Mouse (Mus musculus) intestine, embryonic 14.5 days (tissue): ENCODE results near the gene Myt1l. TPM values are rescaled to one million over a fixed set of nuclear protein-coding genes. Genes with fewer than 3 reads are reported as not detected.

Source experiments
- ATAC-seq: fragments of 200-750 bp; cut with Nextera tagmentation; replicated peaks from 2 replicates; pipeline ENCODE4 v1.8.0; 2017; ENCODE audit warnings: low read depth, moderate number of reproducible peaks, moderate TSS enrichment, moderate library complexity; ENCODE audit not compliant: low FRiP score, low TSS enrichment
- DNase-seq: peaks from one replicate; pipeline ENCODE4 v3.0.0-alpha.2; 2018; ENCODE audit warnings: low spot score
- H3K27ac ChIP-seq: fragments of 300-500 bp; sonication (generic); 2 replicates; pipeline ENCODE4 v1.5.1; 2014; ENCODE audit warnings: low read depth, mild to moderate bottlenecking, control low read depth
- H3K27me3 ChIP-seq: fragments of 300-500 bp; sonication (generic); replicated peaks from 2 replicates; pipeline ENCODE4 v1.6.1; 2014; ENCODE audit warnings: low read length, control low read depth; ENCODE audit not compliant: control insufficient read depth, insufficient read depth
- H3K36me3 ChIP-seq: fragments of 300-500 bp; sonication (generic); 2 replicates; pipeline ENCODE4 v1.6.1; 2014; ENCODE audit warnings: low read length, control low read depth; ENCODE audit not compliant: control insufficient read depth, insufficient read depth
- H3K4me1 ChIP-seq: fragments of 300-500 bp; sonication (generic); replicated peaks from 2 replicates; pipeline ENCODE4 v1.6.1; 2014; ENCODE audit warnings: low read length, control low read depth, mixed read lengths; ENCODE audit not compliant: control insufficient read depth, insufficient read depth
- H3K4me2 ChIP-seq: fragments of 300-500 bp; sonication (generic); 2 replicates; pipeline ENCODE4 v1.6.1; 2014; ENCODE audit warnings: low read length
- H3K4me3 ChIP-seq: fragments of 300-500 bp; sonication (generic); 2 replicates; pipeline ENCODE4 v1.5.1; 2014; ENCODE audit warnings: low read depth, low read length, control low read depth, mixed read lengths
- H3K9ac ChIP-seq: fragments of 300-500 bp; sonication (generic); 2 replicates; pipeline ENCODE4 v1.6.1; 2014; ENCODE audit warnings: mild to moderate bottlenecking, low read length
- H3K9me3 ChIP-seq: fragments of 300-500 bp; sonication (generic); 2 replicates; pipeline ENCODE4 v1.6.1; 2016; ENCODE audit warnings: low read length, control low read depth; ENCODE audit not compliant: control insufficient read depth
- WGBS: fragments of 180-500 bp; shearing (Covaris S2); extraction: QIAGEN DNeasy Blood & Tissue Kit; methylation state at CpG from one replicate; pipeline ENCODE4 v1.1.7; 2014; 5-methylcytosine and 5-hydroxymethylcytosine counted together
- polyA plus RNA-seq: library from polyadenylated mRNA; unstranded; fragments of >200 nt; fragmentation: Nextera tagmentation; extraction: Ambion mirVana; gene quantifications from 2 replicates; pipeline ENCODE4 v1.2.1, GENCODE M21; 2014

Myt1l gene
- polyA plus RNA-seq, 1 experiment from 2014 or later: 3.8 TPM

DNA sequence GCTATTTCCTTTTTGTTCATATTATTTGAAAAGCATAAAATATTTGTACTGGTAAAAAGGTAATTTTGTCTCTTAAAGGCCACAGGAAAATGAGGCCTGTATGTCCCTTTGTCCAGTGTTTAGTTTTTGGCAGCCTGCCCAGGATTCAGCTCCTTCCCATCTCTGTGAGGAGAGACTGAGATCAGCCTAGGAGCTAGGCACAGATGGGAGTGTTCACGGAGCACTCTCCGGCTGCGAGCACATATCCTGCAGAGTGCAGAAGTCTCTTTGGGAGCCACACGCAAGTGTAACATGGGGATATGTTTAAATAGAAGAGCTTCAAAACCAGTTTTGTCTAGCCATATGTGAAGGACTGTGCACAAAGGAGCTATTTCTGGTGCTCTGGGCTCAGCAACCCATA lies 174.4 kb downstream of the Myt1l start:
- no peaks in the 10 kb centered on the region for H3K27me3 ChIP-seq
- DNase-seq: no peak
- H3K9ac ChIP-seq: no peak overlapping the region
- H3K9me3 ChIP-seq: no peaks in the 10 kb centered on the region
- H3K27ac ChIP-seq: no peak overlapping the region
- 27% methylated on average over 4 of the region's 4 CpGs for whole genome bisulfite sequencing
- no peaks in the 10 kb centered on the region for H3K4me1 ChIP-seq
- H3K4me3 ChIP-seq: no peak overlapping the region
- H3K36me3 ChIP-seq: no peaks in the 10 kb centered on the region
- no peak overlapping the region for H3K4me2 ChIP-seq
- no peak for ATAC-seq

DNA sequence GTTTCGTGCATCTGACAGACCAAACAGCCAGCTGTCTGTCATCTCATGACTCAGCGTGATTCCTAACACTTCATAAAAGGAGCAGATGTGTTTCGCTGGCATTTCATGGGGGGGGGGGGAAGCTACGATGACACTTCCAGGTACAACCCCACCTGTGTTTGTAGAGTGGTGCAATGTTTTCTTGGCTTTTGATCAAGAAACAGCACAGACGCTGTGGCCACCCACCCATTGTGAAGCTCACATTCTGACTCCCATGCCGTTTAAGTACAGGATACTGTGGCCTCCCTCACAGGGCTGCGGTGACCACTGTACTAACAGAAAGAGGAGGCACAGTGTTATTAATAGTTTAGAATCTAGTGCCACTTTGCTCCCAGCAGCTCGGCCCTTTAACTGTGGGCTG lies 175.4 kb downstream of the Myt1l start:
- Histone ChIP-seq H3K27ac (no peak overlapping the region), H3K27me3 (no peaks in the 10 kb centered on the region), H3K36me3 (no peaks in the 10 kb centered on the region), H3K4me1 (no peaks in the 10 kb centered on the region), H3K9me3 (no peaks in the 10 kb centered on the region), H3K4me2 (no peak overlapping the region), H3K4me3 (no peak overlapping the region), H3K9ac (no peak overlapping the region)
- DNase-seq: no peak
- ATAC-seq: no peak
- 74% methylated on average over 8 of the region's 8 CpGs for WGBS

DNA sequence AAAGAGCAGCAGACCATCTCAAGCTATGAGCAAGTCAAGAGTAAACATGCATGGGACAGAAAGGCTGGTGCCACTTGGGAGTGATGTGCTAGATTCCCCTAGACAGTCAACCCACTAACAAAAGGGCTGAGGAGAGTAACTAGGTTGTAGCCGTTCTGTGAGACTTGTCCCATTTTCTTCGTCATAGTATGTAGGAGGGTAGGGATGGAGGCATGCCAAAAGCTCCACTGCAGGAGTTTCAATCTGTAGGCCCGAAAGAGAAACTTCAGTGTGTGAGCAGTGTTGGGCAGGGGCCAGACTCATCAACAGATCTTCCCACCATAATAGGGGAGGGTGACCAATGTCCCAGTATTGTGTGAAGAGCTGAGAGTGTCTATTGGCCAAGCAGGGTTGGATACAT lies 178.9 kb downstream of the Myt1l start:
- H3K27me3 ChIP-seq: no peaks in the 10 kb centered on the region
- no peak for DNase-seq
- no peak overlapping the region for H3K27ac ChIP-seq
- 82% methylated on average over 3 of the region's 3 CpGs for WGBS
- no peaks in the 10 kb centered on the region for H3K36me3 ChIP-seq
- H3K9ac ChIP-seq: no peak overlapping the region
- H3K4me1 ChIP-seq: no peaks in the 10 kb centered on the region
- H3K4me3 ChIP-seq: no peak overlapping the region
- no peak for ATAC-seq
- H3K4me2 ChIP-seq: no peak overlapping the region
- no peaks in the 10 kb centered on the region for H3K9me3 ChIP-seq

DNA sequence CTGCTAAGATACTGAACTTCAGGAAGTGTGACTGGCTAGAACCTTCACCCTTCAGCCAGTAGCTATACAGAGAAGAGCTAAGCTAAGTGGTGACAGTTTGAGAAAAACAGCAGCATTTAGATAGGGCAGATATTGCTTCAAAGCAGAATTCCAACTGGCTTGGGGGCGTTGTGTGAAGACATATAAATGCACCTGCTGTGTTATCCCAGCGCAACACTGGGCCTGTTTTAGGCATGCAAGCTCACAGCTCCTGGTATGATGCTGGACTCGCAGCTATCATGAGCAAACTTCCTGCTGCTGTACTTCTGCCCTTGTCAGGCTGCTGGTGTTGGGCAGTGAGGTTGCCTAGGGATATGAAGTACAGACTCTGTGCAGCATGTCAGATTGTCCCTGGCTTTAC lies 180.0 kb downstream of the Myt1l start:
- Histone ChIP-seq H3K27ac (no peak overlapping the region), H3K9me3 (no peaks in the 10 kb centered on the region), H3K27me3 (no peaks in the 10 kb centered on the region), H3K4me2 (no peak overlapping the region), H3K36me3 (no peaks in the 10 kb centered on the region), H3K4me3 (no peak overlapping the region), H3K9ac (no peak overlapping the region), H3K4me1 (no peaks in the 10 kb centered on the region)
- ATAC-seq: no peak
- DNase-seq: no peak
- 71% methylated on average over 3 of the region's 3 CpGs for WGBS

DNA sequence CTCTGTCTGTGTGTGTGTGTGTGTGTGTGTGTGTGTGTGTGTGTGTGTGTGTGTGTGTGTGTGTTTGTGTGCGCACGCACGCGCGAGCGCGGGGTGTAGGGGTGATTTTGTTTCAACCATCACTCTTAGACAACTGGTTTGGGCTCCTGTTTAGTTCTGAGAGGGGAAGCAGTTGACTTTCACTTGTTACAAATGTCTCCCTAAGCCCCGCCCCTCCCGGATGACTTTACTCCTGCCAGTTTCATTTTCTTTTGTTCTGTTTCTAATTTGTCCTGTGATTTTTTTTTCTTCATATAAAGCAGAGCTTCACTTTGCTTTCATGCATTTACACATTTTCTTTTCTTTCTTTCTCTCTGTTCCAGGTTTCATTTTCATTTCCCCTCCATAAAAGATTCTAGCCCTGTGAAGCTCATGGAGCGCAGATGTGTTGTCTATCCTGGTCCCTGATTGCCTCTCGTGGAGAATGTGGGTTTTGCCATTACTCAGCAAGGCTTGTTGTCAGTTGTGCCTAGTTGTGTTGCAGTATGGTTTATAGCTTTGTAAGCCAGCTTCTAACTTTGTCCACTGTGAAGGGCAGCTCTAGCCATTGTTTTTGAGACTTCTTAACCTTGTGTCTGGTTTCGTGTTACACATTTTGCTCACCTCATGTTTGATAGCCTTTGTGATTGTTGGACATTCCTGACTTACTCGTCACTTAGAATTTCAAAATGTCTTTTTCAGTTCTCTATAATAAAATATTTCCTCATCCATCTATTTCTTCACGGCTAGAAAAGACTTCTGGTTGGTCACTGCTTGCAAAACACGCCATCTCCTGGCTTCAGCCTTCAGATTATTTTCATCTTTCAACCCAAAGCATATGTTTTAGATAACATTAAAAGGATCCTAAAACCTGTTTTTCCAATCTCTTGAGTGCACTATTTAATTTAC lies 184.9 kb downstream of the Myt1l start:
- Histone ChIP-seq H3K27me3 (no peaks in the 10 kb centered on the region), H3K9ac (no peak overlapping the region), H3K27ac (no peak overlapping the region), H3K36me3 (no peaks in the 10 kb centered on the region), H3K4me1 (no peaks in the 10 kb centered on the region), H3K4me3 (no peak overlapping the region), H3K4me2 (no peak overlapping the region), H3K9me3 (no peaks in the 10 kb centered on the region)
- ATAC-seq (no peak), DNase-seq (no peak)
- WGBS: 80% methylated on average over 14 of the region's 15 CpGs

DNA sequence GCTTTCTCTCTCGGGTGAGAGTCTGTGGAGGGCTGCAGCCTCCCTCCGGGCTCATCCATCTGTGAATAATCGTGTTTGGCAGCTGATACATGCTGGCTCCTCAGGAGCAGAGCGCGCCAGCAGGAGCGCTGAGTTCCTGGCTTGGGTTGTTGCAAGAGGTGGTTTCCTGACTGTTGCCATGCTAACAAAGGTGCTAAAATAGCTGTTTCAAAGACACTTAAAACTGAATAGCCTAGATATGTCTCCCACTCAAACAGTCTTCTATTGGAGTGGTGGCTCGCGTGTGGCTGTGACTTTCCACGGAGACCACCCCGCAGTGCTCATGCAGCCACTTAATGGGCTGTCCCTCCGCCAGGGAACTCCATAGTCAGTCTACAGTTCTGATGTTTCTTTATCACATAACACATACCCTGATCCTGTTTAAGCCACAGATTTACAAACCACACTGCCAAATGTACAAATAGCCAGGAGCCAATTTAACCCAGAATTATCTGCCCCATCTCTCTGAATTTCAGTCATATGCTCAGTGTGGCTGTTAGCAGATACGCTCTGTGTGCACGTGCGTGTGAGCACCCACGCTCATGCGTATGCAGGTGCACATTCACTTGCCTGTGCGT lies 195.6 kb downstream of the Myt1l start:
- Histone ChIP-seq H3K36me3 (no peaks in the 10 kb centered on the region), H3K27me3 (no peaks in the 10 kb centered on the region), H3K4me3 (no peak overlapping the region), H3K27ac (no peak overlapping the region), H3K4me1 (no peaks in the 10 kb centered on the region), H3K9ac (no peak overlapping the region), H3K9me3 (no peaks in the 10 kb centered on the region), H3K4me2 (no peak overlapping the region)
- ATAC-seq: no peak
- WGBS: 87% methylated on average over 17 of the region's 17 CpGs
- no peak for DNase-seq

DNA sequence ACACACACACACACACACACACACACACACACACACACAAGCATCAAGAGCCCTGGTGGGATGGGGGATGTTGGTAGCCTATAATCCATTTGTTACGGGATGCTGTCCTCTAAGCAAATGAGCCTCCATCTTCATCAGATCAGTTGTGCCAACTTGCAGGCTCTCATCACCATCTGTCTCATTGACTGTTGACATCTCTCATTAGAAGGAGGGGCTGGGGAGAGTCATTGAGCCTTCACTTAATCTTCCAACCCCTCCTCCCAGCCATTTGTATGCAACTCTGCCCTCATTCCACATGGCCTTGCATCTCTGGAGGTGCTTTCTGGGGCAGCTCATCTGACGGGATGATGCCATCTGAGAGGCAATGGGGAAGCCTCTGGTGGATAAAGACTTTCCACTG lies 200.1 kb downstream of the Myt1l start:
- no peaks in the 10 kb centered on the region for H3K9me3 ChIP-seq

DNA sequence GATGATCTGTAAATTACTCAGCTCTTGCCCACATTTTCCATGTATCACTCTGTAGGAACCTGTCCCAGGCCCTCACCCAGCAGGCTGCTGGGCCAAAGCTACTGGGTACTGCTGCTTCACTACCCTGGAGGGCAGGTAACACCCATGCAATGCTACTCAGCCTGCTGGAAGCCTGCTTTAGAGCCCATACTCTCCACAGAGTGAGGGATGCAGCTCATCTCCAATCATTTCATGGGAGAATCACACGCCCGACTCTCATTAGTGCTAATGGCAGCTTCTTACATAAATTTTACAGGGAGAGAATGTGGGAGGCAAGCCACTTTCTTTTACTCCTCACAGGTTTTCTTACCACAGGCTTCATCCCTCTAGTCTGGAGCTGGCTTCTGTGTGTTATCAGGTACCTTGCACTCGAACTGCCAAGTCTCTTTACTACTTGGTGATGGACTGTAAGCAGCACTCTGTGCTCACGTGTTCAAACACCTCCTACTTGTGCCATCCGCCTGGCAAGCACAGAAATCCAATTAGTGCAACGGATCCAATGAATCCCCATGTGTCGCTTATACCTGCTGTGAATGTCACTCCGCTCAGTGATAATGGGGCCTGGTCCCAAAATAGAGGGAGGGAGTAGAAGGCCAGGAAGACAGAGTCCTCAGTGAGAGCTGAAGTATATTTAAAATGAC lies 212.3 kb downstream of the Myt1l start:
- no peak overlapping the region for H3K4me3 ChIP-seq
- H3K9ac ChIP-seq: no peak overlapping the region
- no peak overlapping the region for H3K4me2 ChIP-seq
- no peaks in the 10 kb centered on the region for H3K36me3 ChIP-seq
- 85% methylated on average over 8 of the region's 8 CpGs for WGBS
- H3K27me3 ChIP-seq: no peaks in the 10 kb centered on the region
- ATAC-seq (no peak), DNase-seq (no peak)
- no peak overlapping the region for H3K27ac ChIP-seq
- no peaks in the 10 kb centered on the region for H3K9me3 ChIP-seq
- no peaks in the 10 kb centered on the region for H3K4me1 ChIP-seq

More for the DNA sequence above, 200.1 kb downstream of the Myt1l start:
- H3K36me3 ChIP-seq: no peaks in the 10 kb centered on the region
- H3K27me3 ChIP-seq: no peaks in the 10 kb centered on the region
- H3K4me2 ChIP-seq: no peak overlapping the region
- H3K4me1 ChIP-seq: no peaks in the 10 kb centered on the region
- no peak for ATAC-seq
- no peak overlapping the region for H3K9ac ChIP-seq
- WGBS: 78% methylated on average over 2 of the region's 2 CpGs
- no peak overlapping the region for H3K4me3 ChIP-seq
- H3K27ac ChIP-seq: no peak overlapping the region
- no peak for DNase-seq
